Mouse (Mus musculus) intestine, embryonic 15.5 days (tissue): ENCODE data around the gene Ubxn6. TPM values are rescaled to one million over a fixed set of nuclear protein-coding genes. Genes with fewer than 3 reads are reported as not detected.

Source experiments
- polyA plus RNA-seq: library from polyadenylated mRNA; unstranded; fragments of >200 nt; fragmentation: Nextera tagmentation; extraction: Ambion mirVana; gene quantifications from 2 replicates; pipeline ENCODE4 v1.2.1, GENCODE M21; 2015

Ubxn6 gene
- polyA plus RNA-seq, 1 experiment from 2014 or later = 35.1 TPM

Other genes starting within 250 kb of the Ubxn6 start
- 7.4 and 7.5 TPM in 2 replicates for gene Zfp119a, start 196.1 kb downstream of the Ubxn6 start, polyA plus RNA-seq
- 9.0 and 11.0 TPM in 2 replicates for gene Zfp959, start 182.9 kb downstream of the Ubxn6 start, polyA plus RNA-seq
- 3.5 and 4.4 TPM in 2 replicates for gene Zfp119b, start 125.5 kb downstream of the Ubxn6 start, polyA plus RNA-seq
- 2.8 and 3.2 TPM in 2 replicates for gene Ebi3, start 122.4 kb downstream of the Ubxn6 start, polyA plus RNA-seq
- gene Yju2, start 115.9 kb downstream of the Ubxn6 start, polyA plus RNA-seq = 21.0 and 21.4 TPM in 2 replicates
- 9.0 and 9.4 TPM in 2 replicates for gene Shd, start 104.6 kb downstream of the Ubxn6 start, polyA plus RNA-seq
- 8.9 and 11.5 TPM in 2 replicates for gene Fsd1, start 88.5 kb downstream of the Ubxn6 start, polyA plus RNA-seq
- gene Stap2, start 69.4 kb downstream of the Ubxn6 start, polyA plus RNA-seq = 40.3 and 45.8 TPM in 2 replicates
- gene Mpnd, start 69.3 kb downstream of the Ubxn6 start, polyA plus RNA-seq = 86.3 and 95.3 TPM in 2 replicates
- 124 TPM in 2 replicates for gene Sh3gl1, start 38.4 kb downstream of the Ubxn6 start, polyA plus RNA-seq
- gene Chaf1a, start 34.6 kb downstream of the Ubxn6 start, polyA plus RNA-seq = 21.4 and 22.4 TPM in 2 replicates
- 85.7 and 86.9 TPM in 2 replicates for gene Hdgfl2, start 4.6 kb upstream of the Ubxn6 start, polyA plus RNA-seq
- 0.03 and 0.14 TPM in 2 replicates for gene Plin4, start 34.8 kb upstream of the Ubxn6 start, polyA plus RNA-seq
- gene Plin5, start 42.6 kb upstream of the Ubxn6 start, polyA plus RNA-seq = 0.52 and 0.85 TPM in 2 replicates
- gene Lrg1, start 47.0 kb upstream of the Ubxn6 start, polyA plus RNA-seq = 0.15 and 0.33 TPM in 2 replicates
- 1.4 TPM in 2 replicates for gene Sema6b, start 65.3 kb upstream of the Ubxn6 start, polyA plus RNA-seq
- 11.9 and 12.8 TPM in 2 replicates for gene Tnfaip8l1, start 87.4 kb upstream of the Ubxn6 start, polyA plus RNA-seq
- 105 and 127 TPM in 2 replicates for gene Mydgf, start 108.9 kb upstream of the Ubxn6 start, polyA plus RNA-seq
- 32.8 and 35.0 TPM in 2 replicates for gene Dpp9, start 143.9 kb upstream of the Ubxn6 start, polyA plus RNA-seq
- gene Fem1a, start 181.8 kb upstream of the Ubxn6 start, polyA plus RNA-seq = 12.5 and 12.8 TPM in 2 replicates
- gene Ticam1, start 201.8 kb upstream of the Ubxn6 start, polyA plus RNA-seq = 11.3 and 13.3 TPM in 2 replicates
- 153 and 195 TPM in 2 replicates for gene Plin3, start 217.8 kb upstream of the Ubxn6 start, polyA plus RNA-seq
- not detected in 2 replicates for gene Arrdc5, start 225.3 kb upstream of the Ubxn6 start, polyA plus RNA-seq
- 124 and 125 TPM in 2 replicates for gene Uhrf1, start 228.3 kb upstream of the Ubxn6 start, polyA plus RNA-seq